Mouse (Mus musculus): ENCODE measurements around the gene Zfp473.

- TF ChIP-seq POLR2A (IDR thresholded peaks at IDR 0.05; ENCODE audit: borderline replicate concordance, extremely low read depth, insufficient read depth, insufficient read length, poor library complexity, severe bottlenecking) (peak; percentile 19; the same call in 1 of the 2 replicates), CTCF (IDR thresholded peaks at IDR 0.05; ENCODE audit: borderline replicate concordance, extremely low read depth, insufficient read depth, insufficient read length) (no peak)
These were observed 2.5 kb downstream of the Zfp473 start, which contains the start of gene Vrk3 for GRCm38 (mm10) chr7:44748101-44749044.

Data from brain, embryonic 14.5 days (tissue).